In genomic region chr5:110094030-110094846, GRCm38 (mm10) we compare ENCODE assay signal across 8 mouse cellular contexts. TPM values are rescaled to one million over a fixed set of nuclear protein-coding genes. Genes with fewer than 3 reads are reported as not detected.
A peak's percentile ranks its signal among the peaks of the same experiment; 100 is the strongest.
DNase-seq lines count a peak whose midpoint lies in the region; ATAC-seq lines count a peak whose summit lies in the region.

Gene Gm35315, minus strand, starts transcription at chr5:110094420.

- intact Hi-C loops in gastrocnemius, postnatal 14 days (cut with DNase I; ENCODE audit: low total_unique reads) = no loop called here
- intact Hi-C loops in left cerebral cortex, postnatal 10 days (cut with DNase I) = no loop called here

- DNase-seq in adrenal gland, adult 18-20 months (ENCODE audit: low spot score in 2 of 2) = peak; percentile 70 to 72
- peak; percentile 96 for DNase-seq in embryo, embryonic 10.5 days (ENCODE audit: low spot score)
- DNase-seq in gastrocnemius, postnatal 14 days = peak; percentile 78
- peak; percentile 88 to 91 for DNase-seq in left cerebral cortex, postnatal 10 days (ENCODE audit: extremely low spot score in 1 of 2, low spot score in 2 of 2)
- peak; percentile 85 for DNase-seq in right cerebral cortex, postnatal 25 days
- DNase-seq in yolk sac, embryonic 10.5 days (ENCODE audit: low spot score) = peak; percentile 89

- ATAC-seq in inflammation-experienced regulatory T-cells, adult 6 months = peak; percentile 99
- peak; percentile 97 for ATAC-seq in megakaryocyte progenitor cell, adult 5-6 weeks (replicated peaks; ENCODE audit: poor library complexity)

RNA-seq across cellular contexts. Expression of gene Gm35315, which starts in this region (rescaled TPM):
- under 1 TPM; 0.30 to 0.70 TPM for total RNA-seq in adrenal gland, adult 18-20 months (2021)
- total RNA-seq in gastrocnemius, postnatal 14 days (2021) = under 1 TPM; 0.12 to 0.24 TPM
- 1 to 10 TPM; 1.2 to 2.9 (median 1.7) TPM for polyA plus RNA-seq in inflammation-experienced regulatory T-cells, adult 6 months (2017; shearing (Covaris generic))
- total RNA-seq in left cerebral cortex, postnatal 10 days (2021) = 1 to 10 TPM in 1 of 2 experiments, under 1 TPM in 1; 0.84 to 1.1 TPM
- 1.7 and 3.0 TPM in 2 replicates for total RNA-seq in megakaryocyte progenitor cell, adult 5-6 weeks (2015)
- total RNA-seq in megakaryocyte progenitor cell, adult 5-6 weeks (2017) = 1.2 and 1.6 TPM in 2 replicates

Comparison
In these comparisons a context has a peak if more than half of its experiments do, and no peak if none do; other contexts are left out.
1. Peak in every context shown above with its lines: DNase-seq and ATAC-seq.
2. Peak in DNase-seq in adrenal gland, adult 18-20 months; RNA of the gene not detected or under 1 TPM.
3. Peak in DNase-seq in gastrocnemius, postnatal 14 days; RNA of the gene not detected or under 1 TPM.